Mouse (Mus musculus): ENCODE measurements around the gene Gpr18. TPM values are rescaled to one million over a fixed set of nuclear protein-coding genes. Genes with fewer than 3 reads are reported as not detected.

Gpr18 gene
- polyA plus RNA-seq, 1 experiment from 2014 or later = 0.32 TPM

DNA sequence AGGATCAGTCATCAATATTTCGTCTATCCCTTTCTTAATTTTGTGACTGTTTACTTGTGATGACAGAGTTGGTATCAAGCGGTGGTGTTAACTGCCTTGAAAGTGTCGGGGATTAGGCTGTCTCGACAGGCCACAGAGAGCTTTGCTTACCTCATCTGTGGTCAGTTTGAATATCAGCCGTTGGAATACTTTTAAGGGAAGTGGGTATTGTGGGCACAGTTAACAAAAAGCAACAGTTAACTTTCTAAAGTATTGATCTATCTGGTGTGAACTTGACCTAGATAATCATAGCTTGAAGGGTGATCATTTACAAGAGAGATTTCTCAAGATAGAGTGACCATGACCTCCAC, 19.0 kb upstream of the Gpr18 start:
- WGBS = 72% methylated on average over 5 of the region's 5 CpGs
- Histone ChIP-seq H3K27ac (ENCODE audit: low read length) (no peak overlapping the region), H3K36me3 (ENCODE audit: insufficient read depth, low read length) (no peaks in the 10 kb centered on the region), H3K27me3 (replicated peaks; ENCODE audit: insufficient read depth, low read length) (no peaks in the 10 kb centered on the region), H3K4me1 (ENCODE audit: insufficient read depth, low read depth, low read length) (no peaks in the 10 kb centered on the region), H3K4me2 (replicated peaks; ENCODE audit: low read depth, low read length) (no peak overlapping the region), H3K9ac (replicated peaks; ENCODE audit: low read depth) (no peak overlapping the region), H3K4me3 (ENCODE audit: low read depth, low read length) (no peak overlapping the region), H3K9me3 (ENCODE audit: low read length) (no peaks in the 10 kb centered on the region)
- ATAC-seq (no peak), DNase-seq (ENCODE audit: low spot score) (no peak)
- TF ChIP-seq CTCF (IDR thresholded peaks at IDR 0.05) = no peak
- no peak for TF ChIP-seq EP300 (IDR thresholded peaks at IDR 0.05)

DNA sequence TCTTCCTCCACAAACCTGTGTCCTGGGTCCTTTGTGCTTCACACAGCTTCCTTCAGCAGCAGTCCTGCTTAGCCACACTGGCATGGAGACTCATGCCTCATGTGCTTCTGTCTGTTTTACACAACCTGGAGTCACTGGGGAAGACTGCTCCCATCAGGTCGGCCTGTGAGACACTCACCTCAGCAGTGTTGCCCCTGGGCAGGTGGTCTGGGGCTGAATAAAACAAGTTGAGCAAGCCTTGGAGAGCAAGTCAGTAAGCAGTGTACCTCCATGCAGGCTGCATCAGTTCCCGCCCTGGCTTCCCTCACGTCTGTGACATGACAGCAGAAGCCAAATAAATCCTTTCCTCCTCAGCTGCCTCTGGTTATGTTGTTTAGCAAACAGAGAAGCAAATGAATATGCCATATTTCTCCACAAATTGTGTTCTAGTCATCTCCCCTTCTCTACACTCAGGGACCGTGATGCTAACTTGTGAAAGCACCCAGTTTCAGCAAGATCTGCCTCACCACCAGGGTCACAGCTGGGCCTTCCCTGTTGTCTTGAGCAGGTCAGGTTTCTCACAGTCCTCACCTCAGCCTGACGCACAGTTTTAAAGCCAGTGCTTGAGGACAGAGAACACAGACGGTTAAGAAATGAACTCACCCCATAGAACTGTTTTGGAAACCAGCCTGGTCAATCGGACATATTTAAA, 18.5 kb upstream of the Gpr18 start:
- ATAC-seq = no peak
- TF ChIP-seq CTCF (IDR thresholded peaks at IDR 0.05) = no peak
- TF ChIP-seq EP300 (IDR thresholded peaks at IDR 0.05) = no peak
- no peaks in the 10 kb centered on the region for H3K9me3 ChIP-seq (ENCODE audit: low read length)
- DNase-seq (ENCODE audit: low spot score) = no peak
- no peaks in the 10 kb centered on the region for H3K36me3 ChIP-seq (ENCODE audit: insufficient read depth, low read length)
- H3K4me1 ChIP-seq (ENCODE audit: insufficient read depth, low read depth, low read length) = no peaks in the 10 kb centered on the region
- 82% methylated on average over 7 of the region's 7 CpGs for WGBS
- no peak overlapping the region for H3K4me3 ChIP-seq (ENCODE audit: low read depth, low read length)
- H3K4me2 ChIP-seq (replicated peaks; ENCODE audit: low read depth, low read length) = no peak overlapping the region
- H3K27me3 ChIP-seq (replicated peaks; ENCODE audit: insufficient read depth, low read length) = no peaks in the 10 kb centered on the region
- H3K9ac ChIP-seq (replicated peaks; ENCODE audit: low read depth) = no peak overlapping the region
- no peak overlapping the region for H3K27ac ChIP-seq (ENCODE audit: low read length)

- no peaks in the 10 kb centered on the region for H3K36me3 ChIP-seq (ENCODE audit: insufficient read depth, low read length)
- H3K4me2 ChIP-seq (replicated peaks; ENCODE audit: low read depth, low read length) = no peak overlapping the region
- no peaks in the 10 kb centered on the region for H3K9me3 ChIP-seq (ENCODE audit: low read length)
- H3K4me3 ChIP-seq (ENCODE audit: low read depth, low read length) = no peak overlapping the region
- H3K4me1 ChIP-seq (ENCODE audit: insufficient read depth, low read depth, low read length) = no peaks in the 10 kb centered on the region
- ATAC-seq (no peak), DNase-seq (ENCODE audit: low spot score) (no peak)
- H3K27me3 ChIP-seq (replicated peaks; ENCODE audit: insufficient read depth, low read length) = no peaks in the 10 kb centered on the region
- H3K9ac ChIP-seq (replicated peaks; ENCODE audit: low read depth) = no peak overlapping the region
- H3K27ac ChIP-seq (ENCODE audit: low read length) = no peak overlapping the region
- 78% methylated on average over 4 of the region's 4 CpGs for WGBS
- TF ChIP-seq CTCF (IDR thresholded peaks at IDR 0.05) (no peak), EP300 (IDR thresholded peaks at IDR 0.05) (no peak)
These were observed 16.6 kb upstream of the Gpr18 start for GRCm38 (mm10) chr14:121932180-121932579.

GRCm38 (mm10) chr14:121931594-121931993, 16.0 kb upstream of the Gpr18 start:
- no peak for ATAC-seq
- no peak for DNase-seq (ENCODE audit: low spot score)
- Histone ChIP-seq H3K9ac (replicated peaks; ENCODE audit: low read depth) (no peak overlapping the region), H3K4me1 (ENCODE audit: insufficient read depth, low read depth, low read length) (no peaks in the 10 kb centered on the region), H3K4me3 (ENCODE audit: low read depth, low read length) (no peak overlapping the region), H3K27me3 (replicated peaks; ENCODE audit: insufficient read depth, low read length) (no peaks in the 10 kb centered on the region), H3K36me3 (ENCODE audit: insufficient read depth, low read length) (no peaks in the 10 kb centered on the region), H3K4me2 (replicated peaks; ENCODE audit: low read depth, low read length) (no peak overlapping the region), H3K9me3 (ENCODE audit: low read length) (no peaks in the 10 kb centered on the region), H3K27ac (ENCODE audit: low read length) (no peak overlapping the region)
- TF ChIP-seq EP300 (IDR thresholded peaks at IDR 0.05) (no peak), CTCF (IDR thresholded peaks at IDR 0.05) (no peak)
- 93% methylated on average over 3 of the region's 3 CpGs for WGBS

GRCm38 (mm10) chr14:121930731-121931383, 15.3 kb upstream of the Gpr18 start:
- H3K4me2 ChIP-seq (replicated peaks; ENCODE audit: low read depth, low read length) = no peak overlapping the region
- no peaks in the 10 kb centered on the region for H3K4me1 ChIP-seq (ENCODE audit: insufficient read depth, low read depth, low read length)
- no peak overlapping the region for H3K27ac ChIP-seq (ENCODE audit: low read length)
- no peaks in the 10 kb centered on the region for H3K36me3 ChIP-seq (ENCODE audit: insufficient read depth, low read length)
- no peaks in the 10 kb centered on the region for H3K27me3 ChIP-seq (replicated peaks; ENCODE audit: insufficient read depth, low read length)
- H3K9ac ChIP-seq (replicated peaks; ENCODE audit: low read depth) = no peak overlapping the region
- TF ChIP-seq EP300 (IDR thresholded peaks at IDR 0.05) (no peak), CTCF (IDR thresholded peaks at IDR 0.05) (no peak)
- DNase-seq (ENCODE audit: low spot score) (no peak), ATAC-seq (peak; percentile 30; the same call in 1 of the 2 replicates)
- H3K4me3 ChIP-seq (ENCODE audit: low read depth, low read length) = no peak overlapping the region
- no peaks in the 10 kb centered on the region for H3K9me3 ChIP-seq (ENCODE audit: low read length)
- WGBS = 71% methylated on average over 7 of the region's 7 CpGs

- Histone ChIP-seq H3K4me2 (replicated peaks; ENCODE audit: low read depth, low read length) (no peak overlapping the region), H3K36me3 (ENCODE audit: insufficient read depth, low read length) (no peaks in the 10 kb centered on the region), H3K27me3 (replicated peaks; ENCODE audit: insufficient read depth, low read length) (no peaks in the 10 kb centered on the region), H3K9me3 (ENCODE audit: low read length) (no peaks in the 10 kb centered on the region), H3K4me1 (ENCODE audit: insufficient read depth, low read depth, low read length) (no peaks in the 10 kb centered on the region), H3K9ac (replicated peaks; ENCODE audit: low read depth) (no peak overlapping the region), H3K4me3 (ENCODE audit: low read depth, low read length) (no peak overlapping the region), H3K27ac (ENCODE audit: low read length) (no peak overlapping the region)
- peak; percentile 12; the same call in 1 of the 2 replicates for ATAC-seq
- 46% methylated on average over 12 of the region's 12 CpGs for whole genome bisulfite sequencing
- TF ChIP-seq EP300 (IDR thresholded peaks at IDR 0.05) (peak; percentile 53), CTCF (IDR thresholded peaks at IDR 0.05) (no peak)
- DNase-seq (ENCODE audit: low spot score) = peak; percentile 45
These were observed 13.8 kb upstream of the Gpr18 start for GRCm38 (mm10) chr14:121929243-121929951.
